Mouse (Mus musculus): Measurements from ENCODE around the gene Dcx.

DNA sequence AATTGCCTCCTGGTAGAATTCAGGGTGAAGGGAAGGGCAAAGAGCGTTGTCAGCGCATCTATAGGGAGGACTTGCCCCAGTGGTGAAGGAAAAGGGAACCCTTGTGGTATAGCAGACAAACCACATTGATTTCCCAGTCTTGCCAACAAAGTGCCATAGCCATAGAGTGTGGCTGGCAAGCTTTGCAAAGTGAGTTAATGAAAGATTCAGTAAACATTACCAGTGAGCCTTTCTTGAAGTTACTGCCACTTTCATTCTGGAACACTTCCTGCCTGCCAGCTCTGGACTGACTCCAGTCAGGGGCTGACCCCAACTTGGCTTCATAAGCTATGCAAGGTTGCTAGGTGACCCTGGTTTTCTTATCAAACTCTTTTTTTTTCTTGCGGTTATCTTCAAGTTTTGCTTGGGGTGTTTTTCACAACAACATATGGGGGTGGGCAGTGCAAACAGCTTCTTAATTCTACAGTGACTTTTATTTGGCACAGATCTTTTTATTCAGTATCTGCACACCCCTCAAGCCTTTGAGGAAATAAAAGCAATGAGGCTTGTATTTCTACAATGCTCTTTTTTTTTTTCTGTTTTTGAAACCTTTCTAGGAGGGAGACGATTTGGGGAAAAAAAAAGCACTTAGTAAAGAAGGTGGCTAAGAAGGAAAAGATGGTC, 51.2 kb downstream of the Dcx start:
- no peak for TF ChIP-seq POLR2A (IDR thresholded peaks at IDR 0.05; ENCODE audit: borderline replicate concordance, insufficient read depth, low read length)
- no peak for TF ChIP-seq CTCF (IDR thresholded peaks at IDR 0.05; ENCODE audit: borderline replicate concordance, insufficient read depth, low read depth, low read length)

All from cerebellum, adult 2 months (tissue).